Mouse (Mus musculus) ES-Bruce4 (cell line): ENCODE measurements around the gene Ubash3a.

Experiments used
- CTCF ChIP-seq: IDR thresholded peaks from one replicate; pipeline ENCODE4 v1.8.1; 2011; ENCODE audit warnings: low read depth, low read length
- POLR2A ChIP-seq: IDR thresholded peaks from one replicate; pipeline ENCODE4 v1.8.1; 2011; ENCODE audit warnings: low read length; ENCODE audit not compliant: insufficient read depth

GRCm38 (mm10) chr17:31286492-31286891, 78.8 kb downstream of the Ubash3a start, which contains the start of gene Slc37a1:
- TF ChIP-seq CTCF = no peak
- TF ChIP-seq POLR2A = no peak
